Mouse (Mus musculus): ENCODE measurements around the gene Syde2. TPM values are rescaled to one million over a fixed set of nuclear protein-coding genes. Genes with fewer than 3 reads are reported as not detected.

Gene Syde2
- polyA plus RNA-seq, 1 experiment from 2014 or later, result 0.68 TPM

DNA sequence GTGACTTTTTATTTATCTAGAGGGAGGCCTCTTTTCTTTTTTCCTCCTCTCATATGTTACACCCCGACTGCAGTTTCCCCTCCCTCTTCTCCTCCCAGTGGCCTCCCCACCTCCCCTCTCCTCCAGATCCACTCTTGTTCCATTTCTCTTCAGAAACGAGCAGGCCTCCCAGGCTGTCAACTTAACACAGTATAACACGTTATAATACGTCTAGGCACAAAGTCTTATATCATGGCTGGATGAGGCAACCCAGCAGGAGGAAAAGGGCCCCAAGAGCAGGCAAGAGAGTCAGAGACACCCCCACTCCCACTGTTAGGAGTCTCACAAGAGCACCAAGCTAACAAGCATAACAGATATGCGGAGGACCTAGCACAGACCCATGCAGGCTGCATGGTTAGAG is 45.3 kb downstream of the Syde2 start:
- Histone ChIP-seq H3K27me3 (ENCODE audit: control insufficient read depth, insufficient read depth, low read depth, low read length) (no peaks in the 10 kb centered on the region), H3K4me2 (ENCODE audit: low read length) (no peak overlapping the region), H3K4me3 (ENCODE audit: low read depth, low read length) (no peak overlapping the region), H3K9ac (ENCODE audit: low read depth, low read length) (no peak overlapping the region), H3K27ac (ENCODE audit: low read length) (no peak overlapping the region), H3K4me1 (ENCODE audit: control insufficient read depth, insufficient read depth, low read length) (peaks cover 6% of the 10 kb centered on the region; the same call in 1 of the 2 replicates), H3K9me3 (replicated peaks; ENCODE audit: control insufficient read depth, low read length, poor library complexity, severe bottlenecking) (no peaks in the 10 kb centered on the region), H3K36me3 (ENCODE audit: control insufficient read depth, insufficient read depth, low read length) (no peaks in the 10 kb centered on the region)
- 92% methylated on average over 5 of the region's 5 CpGs for WGBS
- ATAC-seq, result no peak

DNA sequence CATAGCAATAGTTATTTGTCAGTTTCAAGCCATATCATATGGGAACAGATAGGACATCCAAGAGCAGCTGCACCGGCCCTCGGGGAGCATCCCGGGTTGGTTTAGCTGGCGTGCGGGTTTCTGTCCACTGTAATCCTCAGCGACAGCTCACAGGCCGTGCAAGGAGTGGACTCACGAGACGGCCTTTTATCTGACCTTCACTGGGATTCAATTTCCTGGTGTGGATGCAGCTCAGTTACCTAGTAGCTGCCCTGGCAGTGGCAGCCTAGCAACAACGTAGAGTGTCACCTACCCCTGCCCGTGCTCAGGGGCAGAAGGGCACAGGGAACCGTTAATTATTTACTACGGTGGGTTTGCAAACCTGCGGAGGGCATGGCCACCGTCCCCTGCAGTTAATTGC is 50.2 kb downstream of the Syde2 start:
- Histone ChIP-seq H3K9me3 (replicated peaks; ENCODE audit: control insufficient read depth, low read length, poor library complexity, severe bottlenecking) (no peaks in the 10 kb centered on the region), H3K4me3 (ENCODE audit: low read depth, low read length) (no peak overlapping the region), H3K9ac (ENCODE audit: low read depth, low read length) (no peak overlapping the region), H3K36me3 (ENCODE audit: control insufficient read depth, insufficient read depth, low read length) (no peaks in the 10 kb centered on the region), H3K27ac (ENCODE audit: low read length) (no peak overlapping the region), H3K27me3 (ENCODE audit: control insufficient read depth, insufficient read depth, low read depth, low read length) (no peaks in the 10 kb centered on the region), H3K4me1 (ENCODE audit: control insufficient read depth, insufficient read depth, low read length) (no peaks in the 10 kb centered on the region; the same call in 1 of the 2 replicates), H3K4me2 (ENCODE audit: low read length) (no peak overlapping the region)
- ATAC-seq, result peak; percentile 54; the same call in 1 of the 2 replicates
- 30% methylated on average over 15 of the region's 15 CpGs for whole genome bisulfite sequencing

DNA sequence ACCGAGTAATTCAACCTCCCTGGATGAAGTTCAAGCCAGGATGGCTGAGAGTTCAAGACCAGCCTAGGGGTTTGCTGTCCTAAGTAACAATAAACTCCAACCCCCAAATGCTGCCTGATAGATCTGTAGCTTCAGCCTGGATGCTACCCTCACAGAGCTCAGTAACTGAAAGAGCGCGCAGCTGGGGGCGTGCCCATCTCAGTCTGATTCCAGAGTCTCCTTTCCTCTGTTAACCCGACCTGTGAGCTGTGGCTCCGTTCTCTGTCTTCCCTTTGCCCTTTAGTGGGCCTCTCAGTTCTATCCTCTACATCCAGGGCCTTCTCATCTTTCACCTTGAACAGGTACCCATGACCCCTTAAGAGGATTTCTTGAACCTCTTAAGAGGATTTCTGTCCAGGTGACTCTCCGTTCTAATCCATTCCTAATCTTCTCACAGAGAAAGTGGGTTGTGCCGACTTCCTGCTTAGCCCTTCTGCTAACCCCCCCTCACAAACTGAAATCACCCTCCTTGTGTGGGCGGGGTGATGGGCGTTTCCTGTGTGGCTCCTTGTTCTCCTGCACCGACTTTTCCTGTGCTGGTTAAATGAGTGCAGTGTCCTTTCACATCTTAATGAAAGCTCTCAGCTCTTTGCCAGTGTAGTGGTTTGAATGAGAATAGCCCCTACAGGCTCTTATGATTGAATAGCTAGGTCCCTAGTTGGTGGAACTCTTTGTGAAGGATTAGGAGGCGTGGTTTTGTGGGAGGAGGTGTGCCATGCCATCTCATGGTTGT is 51.6 kb downstream of the Syde2 start:
- 45% methylated on average over 12 of the region's 12 CpGs for WGBS
- ATAC-seq, result no peak
- H3K27ac ChIP-seq (ENCODE audit: low read length), result no peak overlapping the region

DNA sequence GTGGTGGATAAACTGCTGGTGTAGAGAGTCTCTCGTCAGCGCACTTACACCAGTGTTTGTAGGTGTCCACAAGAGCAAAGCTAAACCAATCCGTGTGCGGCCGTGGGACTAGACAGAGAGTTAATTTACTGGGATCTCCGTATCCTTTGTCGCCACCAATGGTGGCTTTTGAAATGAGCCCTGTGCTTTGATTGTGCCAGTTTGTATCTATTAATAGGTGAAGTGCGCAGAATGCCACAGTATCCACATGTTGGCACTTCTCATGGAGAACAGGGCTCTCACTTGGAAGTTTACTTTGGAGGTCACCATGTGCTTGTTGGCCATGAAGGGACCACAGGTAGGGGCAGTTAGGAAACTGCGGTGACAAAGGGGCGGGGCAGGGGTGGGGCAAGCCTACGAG is 53.7 kb downstream of the Syde2 start:
- no peak for ATAC-seq
- 93% methylated on average over 11 of the region's 11 CpGs for WGBS

More for the DNA sequence above, 51.6 kb downstream of the Syde2 start:
- Histone ChIP-seq H3K36me3 (ENCODE audit: control insufficient read depth, insufficient read depth, low read length) (no peaks in the 10 kb centered on the region), H3K9me3 (replicated peaks; ENCODE audit: control insufficient read depth, low read length, poor library complexity, severe bottlenecking) (no peaks in the 10 kb centered on the region), H3K9ac (ENCODE audit: low read depth, low read length) (no peak overlapping the region), H3K4me1 (ENCODE audit: control insufficient read depth, insufficient read depth, low read length) (no peaks in the 10 kb centered on the region; the same call in 1 of the 2 replicates), H3K4me3 (ENCODE audit: low read depth, low read length) (no peak overlapping the region), H3K4me2 (ENCODE audit: low read length) (no peak overlapping the region), H3K27me3 (ENCODE audit: control insufficient read depth, insufficient read depth, low read depth, low read length) (no peaks in the 10 kb centered on the region)

DNA sequence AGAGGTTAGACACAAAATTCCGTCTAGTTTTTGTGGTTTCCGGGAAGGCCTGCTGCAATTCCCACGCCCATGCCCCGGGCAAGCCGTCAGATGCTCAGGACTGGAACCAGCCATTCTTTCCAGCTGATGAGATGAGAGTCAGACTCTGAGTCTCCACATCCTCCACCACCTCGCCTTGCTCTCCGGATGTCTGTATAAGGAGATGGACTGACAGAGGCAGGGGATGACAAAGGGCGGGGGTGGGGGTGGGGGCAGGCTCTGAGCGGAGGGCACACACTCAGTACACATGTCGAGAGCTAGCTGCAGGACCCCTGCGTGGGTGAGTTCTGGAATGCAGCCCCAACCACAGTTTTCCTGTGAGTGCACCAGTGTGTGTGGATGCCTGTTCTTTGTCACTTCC is 57.3 kb downstream of the Syde2 start:
- ATAC-seq, result no peak
- Histone ChIP-seq H3K9me3 (replicated peaks; ENCODE audit: control insufficient read depth, low read length, poor library complexity, severe bottlenecking) (no peaks in the 10 kb centered on the region), H3K36me3 (ENCODE audit: control insufficient read depth, insufficient read depth, low read length) (no peaks in the 10 kb centered on the region), H3K4me2 (ENCODE audit: low read length) (no peak overlapping the region), H3K9ac (ENCODE audit: low read depth, low read length) (no peak overlapping the region), H3K27ac (ENCODE audit: low read length) (no peak overlapping the region), H3K4me3 (ENCODE audit: low read depth, low read length) (no peak overlapping the region), H3K4me1 (ENCODE audit: control insufficient read depth, insufficient read depth, low read length) (no peaks in the 10 kb centered on the region), H3K27me3 (ENCODE audit: control insufficient read depth, insufficient read depth, low read depth, low read length) (no peaks in the 10 kb centered on the region)
- 51% methylated on average over 11 of the region's 11 CpGs for WGBS

More for the DNA sequence above, 53.7 kb downstream of the Syde2 start:
- Histone ChIP-seq H3K27ac (ENCODE audit: low read length) (no peak overlapping the region), H3K4me1 (ENCODE audit: control insufficient read depth, insufficient read depth, low read length) (no peaks in the 10 kb centered on the region; the same call in 1 of the 2 replicates), H3K4me2 (ENCODE audit: low read length) (no peak overlapping the region), H3K9ac (ENCODE audit: low read depth, low read length) (no peak overlapping the region), H3K4me3 (ENCODE audit: low read depth, low read length) (no peak overlapping the region), H3K9me3 (replicated peaks; ENCODE audit: control insufficient read depth, low read length, poor library complexity, severe bottlenecking) (no peaks in the 10 kb centered on the region), H3K27me3 (ENCODE audit: control insufficient read depth, insufficient read depth, low read depth, low read length) (no peaks in the 10 kb centered on the region), H3K36me3 (ENCODE audit: control insufficient read depth, insufficient read depth, low read length) (no peaks in the 10 kb centered on the region)

DNA sequence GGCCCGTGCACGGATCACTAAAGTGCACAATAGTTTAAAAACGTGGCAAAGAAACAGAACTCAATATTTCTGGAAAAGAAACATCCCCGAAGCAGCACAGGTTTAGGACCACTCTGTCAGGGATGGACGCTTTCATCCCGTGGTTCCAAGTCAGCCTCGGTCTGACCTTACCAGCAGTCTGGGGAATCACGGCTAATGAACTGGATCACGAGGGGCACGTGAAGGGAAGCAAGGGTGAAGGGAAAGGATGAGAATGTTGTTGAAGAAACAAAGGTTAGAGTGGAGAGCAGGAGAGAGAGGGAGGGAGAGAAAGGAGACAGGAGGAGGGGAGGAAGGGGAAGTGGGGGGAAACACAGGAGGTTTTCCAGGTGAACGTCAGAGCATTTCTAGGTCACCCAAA is 58.4 kb downstream of the Syde2 start:
- no peaks in the 10 kb centered on the region for H3K9me3 ChIP-seq (replicated peaks; ENCODE audit: control insufficient read depth, low read length, poor library complexity, severe bottlenecking)
- ATAC-seq, result no peak
- no peak overlapping the region for H3K27ac ChIP-seq (ENCODE audit: low read length)
- no peak overlapping the region for H3K4me3 ChIP-seq (ENCODE audit: low read depth, low read length)
- no peak overlapping the region for H3K4me2 ChIP-seq (ENCODE audit: low read length)
- H3K9ac ChIP-seq (ENCODE audit: low read depth, low read length), result no peak overlapping the region
- WGBS, result 86% methylated on average over 11 of the region's 11 CpGs
- H3K27me3 ChIP-seq (ENCODE audit: control insufficient read depth, insufficient read depth, low read depth, low read length), result no peaks in the 10 kb centered on the region
- 0 out of 2 replicates have a peak, but pooled peaks cover under 1% of the 10 kb centered on the region for H3K4me1 ChIP-seq (ENCODE audit: control insufficient read depth, insufficient read depth, low read length)
- no peaks in the 10 kb centered on the region for H3K36me3 ChIP-seq (ENCODE audit: control insufficient read depth, insufficient read depth, low read length)

DNA sequence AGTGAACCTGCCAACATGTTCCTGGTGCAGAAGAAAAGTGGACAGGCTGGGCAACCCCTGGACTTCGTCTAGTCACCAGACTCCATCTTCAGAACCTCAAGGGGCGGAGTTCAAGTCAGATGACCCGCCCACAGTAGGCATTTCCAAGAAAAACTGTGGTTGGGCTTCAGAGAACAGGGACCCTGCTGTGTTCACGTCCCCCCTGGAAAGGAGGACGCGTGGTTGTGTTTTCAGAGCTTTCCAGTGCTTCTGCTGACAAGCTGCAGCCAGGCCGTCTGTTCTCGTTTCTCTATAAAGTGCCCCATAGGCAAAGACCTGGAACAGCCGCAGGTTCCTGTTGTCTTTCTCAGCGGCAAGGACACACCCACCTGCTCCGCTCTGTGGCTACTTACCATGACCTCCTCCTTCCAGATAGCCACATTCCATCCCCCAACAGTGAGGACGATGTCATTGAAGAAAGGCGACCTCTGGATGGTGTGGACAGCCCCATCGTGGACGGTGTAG is 60.1 kb downstream of the Syde2 start:
- 28% methylated on average over 15 of the region's 15 CpGs for WGBS

DNA sequence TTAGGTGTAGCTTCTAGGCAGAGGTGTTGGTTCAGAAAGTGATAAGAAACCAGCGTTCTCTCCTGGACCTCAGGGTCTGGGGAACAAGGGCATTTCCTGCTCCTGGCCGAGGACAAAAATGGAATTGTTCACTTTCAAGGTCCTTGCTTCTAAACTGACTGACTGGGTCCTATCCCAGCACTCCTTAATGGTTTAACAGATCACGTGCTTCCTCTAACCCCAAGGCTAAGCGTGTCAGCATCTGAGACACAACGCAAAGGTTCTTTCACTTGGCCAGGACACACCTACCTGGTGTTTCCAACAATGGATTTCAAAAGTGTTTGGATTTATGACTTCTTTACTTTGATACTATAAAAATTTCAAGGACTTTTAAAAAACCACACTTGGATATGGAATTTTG is 62.3 kb downstream of the Syde2 start:
- H3K9ac ChIP-seq (ENCODE audit: low read depth, low read length), result no peak overlapping the region
- no peak overlapping the region for H3K4me2 ChIP-seq (ENCODE audit: low read length)
- no peak overlapping the region for H3K27ac ChIP-seq (ENCODE audit: low read length)
- 96% methylated on average over 5 of the region's 5 CpGs for WGBS
- no peaks in the 10 kb centered on the region for H3K36me3 ChIP-seq (ENCODE audit: control insufficient read depth, insufficient read depth, low read length)
- no peak overlapping the region for H3K4me3 ChIP-seq (ENCODE audit: low read depth, low read length)
- ATAC-seq, result no peak
- H3K9me3 ChIP-seq (replicated peaks; ENCODE audit: control insufficient read depth, low read length, poor library complexity, severe bottlenecking), result no peaks in the 10 kb centered on the region
- peaks cover under 1% of the 10 kb centered on the region; the same call in 1 of the 2 replicates for H3K27me3 ChIP-seq (ENCODE audit: control insufficient read depth, insufficient read depth, low read depth, low read length)
- peaks cover 6% of the 10 kb centered on the region; the same call in 1 of the 2 replicates for H3K4me1 ChIP-seq (ENCODE audit: control insufficient read depth, insufficient read depth, low read length)

More for the DNA sequence above, 60.1 kb downstream of the Syde2 start:
- no peak for ATAC-seq
- H3K4me2 ChIP-seq (ENCODE audit: low read length), result no peak overlapping the region
- H3K36me3 ChIP-seq (ENCODE audit: control insufficient read depth, insufficient read depth, low read length), result no peaks in the 10 kb centered on the region
- H3K4me1 ChIP-seq (ENCODE audit: control insufficient read depth, insufficient read depth, low read length), result peaks cover 6% of the 10 kb centered on the region; the same call in 1 of the 2 replicates
- no peak overlapping the region for H3K4me3 ChIP-seq (ENCODE audit: low read depth, low read length)
- H3K27me3 ChIP-seq (ENCODE audit: control insufficient read depth, insufficient read depth, low read depth, low read length), result no peaks in the 10 kb centered on the region
- no peaks in the 10 kb centered on the region for H3K9me3 ChIP-seq (replicated peaks; ENCODE audit: control insufficient read depth, low read length, poor library complexity, severe bottlenecking)
- no peak overlapping the region for H3K27ac ChIP-seq (ENCODE audit: low read length)
- H3K9ac ChIP-seq (ENCODE audit: low read depth, low read length), result no peak overlapping the region
